Mouse (Mus musculus): ENCODE results near the gene Wdr66. TPM values are rescaled to one million over a fixed set of nuclear protein-coding genes. Genes with fewer than 3 reads are reported as not detected.

The Wdr66 gene
- total and polyA plus RNA-seq, 2 experiments from 2014 or later = 1.4 to 2.8 TPM

GRCm38 (mm10) chr5:123245518-123245917 is 6.4 kb upstream of the Wdr66 start:
- Histone ChIP-seq H3K9me3 (ENCODE audit: low read length) (no peaks in the 10 kb centered on the region), H3K27ac (no peak overlapping the region), H3K4me2 (ENCODE audit: low read depth, low read length) (no peak overlapping the region), H3K4me3 (ENCODE audit: low read length) (no peak overlapping the region), H3K4me1 (ENCODE audit: insufficient read depth, low read length) (no peaks in the 10 kb centered on the region), H3K27me3 (ENCODE audit: insufficient read depth, low read length) (no peaks in the 10 kb centered on the region), H3K9ac (replicated peaks; ENCODE audit: low read length) (no peak overlapping the region), H3K36me3 (ENCODE audit: insufficient read depth, low read length) (peaks cover 28% of the 10 kb centered on the region)
- peak; percentile 82 for DNase-seq (ENCODE audit: low spot score)
- peak; percentile 80 for ATAC-seq
- 11% methylated on average over 4 of the region's 4 CpGs for WGBS
- TF ChIP-seq CTCF (IDR thresholded peaks at IDR 0.05; ENCODE audit: low read depth) = peak; percentile 84

- 71% methylated on average over 8 of the region's 8 CpGs for WGBS
- DNase-seq (ENCODE audit: low spot score) (no peak), ATAC-seq (no peak)
- Histone ChIP-seq H3K27ac (no peak overlapping the region), H3K9me3 (ENCODE audit: low read length) (no peaks in the 10 kb centered on the region), H3K4me3 (ENCODE audit: low read length) (no peak overlapping the region), H3K9ac (replicated peaks; ENCODE audit: low read length) (no peak overlapping the region), H3K36me3 (ENCODE audit: insufficient read depth, low read length) (no peaks in the 10 kb centered on the region), H3K4me2 (ENCODE audit: low read depth, low read length) (peak overlapping the region; percentile 69), H3K4me1 (ENCODE audit: insufficient read depth, low read length) (no peaks in the 10 kb centered on the region), H3K27me3 (ENCODE audit: insufficient read depth, low read length) (no peaks in the 10 kb centered on the region)
- no peak for TF ChIP-seq CTCF (IDR thresholded peaks at IDR 0.05; ENCODE audit: low read depth)
Measured at GRCm38 (mm10) chr5:123251390-123251789, 512 bp upstream of the Wdr66 start.

GRCm38 (mm10) chr5:123256841-123257755 is 5.2 kb downstream of the Wdr66 start:
- TF ChIP-seq CTCF (IDR thresholded peaks at IDR 0.05; ENCODE audit: low read depth) = no peak
- 19% methylated on average over 23 of the region's 23 CpGs for WGBS
- 0 out of 2 replicates have a peak overlapping the region, but pooled peaks have one; percentile 21 for H3K9ac ChIP-seq (replicated peaks; ENCODE audit: low read length)
- peak; percentile 72 for DNase-seq (ENCODE audit: low spot score)
- H3K27ac ChIP-seq = 0 out of 2 replicates have a peak overlapping the region, but pooled peaks have one; percentile 16
- peak overlapping the region; percentile 42 for H3K4me2 ChIP-seq (ENCODE audit: low read depth, low read length)
- H3K27me3 ChIP-seq (ENCODE audit: insufficient read depth, low read length) = no peaks in the 10 kb centered on the region
- H3K4me3 ChIP-seq (ENCODE audit: low read length) = peak overlapping the region; percentile 11
- H3K9me3 ChIP-seq (ENCODE audit: low read length) = no peaks in the 10 kb centered on the region
- no peaks in the 10 kb centered on the region for H3K36me3 ChIP-seq (ENCODE audit: insufficient read depth, low read length)
- peaks cover 7% of the 10 kb centered on the region; the same call in 1 of the 2 replicates for H3K4me1 ChIP-seq (ENCODE audit: insufficient read depth, low read length)
- ATAC-seq = no peak

GRCm38 (mm10) chr5:123258990-123259389 is 7.1 kb downstream of the Wdr66 start:
- no peak for ATAC-seq
- peak; percentile 52 for DNase-seq (ENCODE audit: low spot score)
- peak; percentile 69 for TF ChIP-seq CTCF (IDR thresholded peaks at IDR 0.05; ENCODE audit: low read depth)
- peaks cover 7% of the 10 kb centered on the region; the same call in 1 of the 2 replicates for H3K4me1 ChIP-seq (ENCODE audit: insufficient read depth, low read length)
- no peaks in the 10 kb centered on the region for H3K9me3 ChIP-seq (ENCODE audit: low read length)
- no peaks in the 10 kb centered on the region for H3K27me3 ChIP-seq (ENCODE audit: insufficient read depth, low read length)
- WGBS = 58% methylated on average over 5 of the region's 5 CpGs
- H3K4me2 ChIP-seq (ENCODE audit: low read depth, low read length) = no peak overlapping the region
- no peak overlapping the region for H3K27ac ChIP-seq
- no peak overlapping the region for H3K4me3 ChIP-seq (ENCODE audit: low read length)
- no peaks in the 10 kb centered on the region for H3K36me3 ChIP-seq (ENCODE audit: insufficient read depth, low read length)
- H3K9ac ChIP-seq (replicated peaks; ENCODE audit: low read length) = no peak overlapping the region

- WGBS = 74% methylated on average over 8 of the region's 8 CpGs
Measured at GRCm38 (mm10) chr5:123260698-123261097, 8.8 kb downstream of the Wdr66 start.

GRCm38 (mm10) chr5:123266909-123267308 is 15.0 kb downstream of the Wdr66 start:
- peak; percentile 21 for TF ChIP-seq CTCF (IDR thresholded peaks at IDR 0.05; ENCODE audit: low read depth)
- no peaks in the 10 kb centered on the region for H3K9me3 ChIP-seq (ENCODE audit: low read length)
- ATAC-seq (no peak), DNase-seq (ENCODE audit: low spot score) (no peak)
- H3K36me3 ChIP-seq (ENCODE audit: insufficient read depth, low read length) = no peaks in the 10 kb centered on the region
- no peaks in the 10 kb centered on the region for H3K4me1 ChIP-seq (ENCODE audit: insufficient read depth, low read length)
- 92% methylated on average over 3 of the region's 3 CpGs for WGBS
- no peak overlapping the region for H3K27ac ChIP-seq
- H3K4me2 ChIP-seq (ENCODE audit: low read depth, low read length) = no peak overlapping the region
- H3K4me3 ChIP-seq (ENCODE audit: low read length) = no peak overlapping the region
- H3K27me3 ChIP-seq (ENCODE audit: insufficient read depth, low read length) = no peaks in the 10 kb centered on the region
- H3K9ac ChIP-seq (replicated peaks; ENCODE audit: low read length) = no peak overlapping the region

More at GRCm38 (mm10) chr5:123260698-123261097, 8.8 kb downstream of the Wdr66 start:
- no peak overlapping the region for H3K9ac ChIP-seq (replicated peaks; ENCODE audit: low read length)
- no peaks in the 10 kb centered on the region for H3K36me3 ChIP-seq (ENCODE audit: insufficient read depth, low read length)
- DNase-seq (ENCODE audit: low spot score) (no peak), ATAC-seq (no peak)
- no peaks in the 10 kb centered on the region for H3K27me3 ChIP-seq (ENCODE audit: insufficient read depth, low read length)
- peaks cover 7% of the 10 kb centered on the region; the same call in 1 of the 2 replicates for H3K4me1 ChIP-seq (ENCODE audit: insufficient read depth, low read length)
- no peak overlapping the region for H3K4me2 ChIP-seq (ENCODE audit: low read depth, low read length)
- no peak overlapping the region for H3K4me3 ChIP-seq (ENCODE audit: low read length)
- no peak for TF ChIP-seq CTCF (IDR thresholded peaks at IDR 0.05; ENCODE audit: low read depth)
- H3K9me3 ChIP-seq (ENCODE audit: low read length) = no peaks in the 10 kb centered on the region
- no peak overlapping the region for H3K27ac ChIP-seq
